Mouse (Mus musculus): ENCODE results near the gene Hus1.
A peak's percentile ranks its signal among the peaks of the same experiment; 100 is the strongest.

Hus1 gene

DNA sequence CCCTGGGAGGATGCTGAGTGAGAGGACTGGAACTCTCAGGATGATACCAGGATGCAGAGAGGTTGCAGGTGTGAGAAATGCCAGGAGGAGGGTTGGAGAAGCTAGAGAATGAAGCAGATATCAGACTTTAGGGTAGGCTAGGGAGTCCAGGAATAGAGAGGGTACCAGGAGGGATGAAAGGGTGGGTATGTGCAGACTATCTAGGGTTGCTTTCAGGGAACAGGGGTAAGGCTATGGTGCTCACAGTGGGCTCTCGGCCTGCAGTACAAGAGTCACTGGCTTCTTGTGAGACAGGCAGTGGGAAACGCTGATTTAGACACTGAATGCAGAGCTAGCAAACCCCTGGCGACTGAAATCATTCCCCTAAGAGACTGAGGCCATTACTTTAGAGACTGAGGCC, 37.8 kb downstream of the Hus1 start, which contains the start of gene Pkd1l1:
Pkd1l1 (minus strand) TSS at position 101 of the 400 bp plus-strand sequence.
- no peak for DNase-seq

DNA sequence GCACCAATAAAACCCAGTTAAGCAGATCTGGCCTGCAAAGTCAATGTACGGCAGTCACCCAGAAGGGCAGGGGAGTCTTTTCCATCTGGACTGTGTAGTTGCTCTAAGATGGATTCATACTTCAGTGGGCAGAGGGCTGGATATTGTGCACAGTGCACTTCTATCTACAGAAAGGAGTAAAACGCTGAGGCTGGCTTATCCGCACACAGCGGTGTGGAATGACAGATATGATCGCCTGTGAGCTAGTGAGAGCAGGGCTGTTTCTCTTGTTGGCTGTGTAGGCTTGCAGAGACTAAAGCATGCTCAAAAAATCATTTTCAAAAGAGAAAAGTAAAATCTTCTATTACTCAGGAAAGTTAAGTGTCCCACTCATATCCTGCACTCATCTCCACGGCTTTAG, 38.9 kb downstream of the Hus1 start:
- DNase-seq, result no peak

DNA sequence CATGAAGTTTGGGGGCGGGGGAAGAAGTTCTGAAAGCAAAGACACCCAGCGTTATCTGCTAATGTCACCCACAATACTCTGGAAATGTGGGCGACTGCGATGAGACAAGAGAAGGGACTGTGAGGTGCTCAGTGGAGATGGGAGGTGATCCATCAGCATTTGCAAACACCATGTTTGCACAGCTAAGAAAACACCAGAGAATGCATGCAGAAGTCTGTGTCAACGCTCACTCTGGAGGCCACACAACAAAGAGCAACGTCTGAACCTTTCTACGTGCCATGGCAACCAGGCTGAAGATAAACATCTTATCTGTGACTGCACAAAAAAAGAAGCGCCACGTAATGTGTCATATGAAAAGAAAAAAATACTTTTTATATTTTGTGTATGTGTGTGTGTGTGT, 40.5 kb downstream of the Hus1 start:
- no peak for DNase-seq

DNA sequence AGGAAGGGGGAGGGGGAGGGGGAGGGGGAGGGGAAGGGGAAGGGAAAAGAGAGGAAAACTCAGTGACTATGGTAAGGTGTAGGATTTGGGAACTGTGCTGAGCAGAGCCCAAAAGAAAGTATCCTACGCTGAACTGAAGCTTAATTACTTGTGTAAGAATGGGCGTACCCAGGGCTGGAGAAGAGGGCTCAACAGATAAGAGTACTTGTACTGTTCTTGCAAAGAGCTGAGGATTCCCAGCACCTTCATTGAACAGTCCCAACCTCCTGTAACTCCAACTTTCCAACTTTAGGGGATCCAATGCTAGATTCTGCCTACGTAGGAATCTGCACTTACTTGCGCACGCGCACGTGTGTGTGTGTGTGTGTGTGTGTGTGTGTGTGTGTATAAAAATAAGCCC, 42.9 kb downstream of the Hus1 start:
- DNase-seq, result no peak

DNA sequence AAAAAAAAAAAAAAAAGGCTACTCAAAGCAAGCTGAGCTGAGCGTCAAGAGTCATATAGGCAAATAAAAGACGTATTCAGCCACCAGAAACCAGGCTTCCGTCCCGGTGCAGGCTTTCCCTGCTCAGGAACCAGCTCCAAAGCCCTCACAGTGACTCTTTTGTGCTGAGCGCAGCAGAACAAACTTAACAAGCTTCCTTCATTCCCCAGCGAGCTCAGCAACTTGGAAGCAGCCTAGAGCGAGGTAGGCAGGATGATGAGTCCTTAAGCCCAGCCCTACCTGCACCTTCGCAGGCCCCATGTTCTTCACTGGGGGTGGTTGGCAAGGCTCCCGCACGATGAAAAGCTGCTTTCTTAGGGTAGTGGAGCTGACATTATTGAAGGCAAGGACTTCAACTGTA, 52.4 kb downstream of the Hus1 start:
- DNase-seq, result no peak

DNA sequence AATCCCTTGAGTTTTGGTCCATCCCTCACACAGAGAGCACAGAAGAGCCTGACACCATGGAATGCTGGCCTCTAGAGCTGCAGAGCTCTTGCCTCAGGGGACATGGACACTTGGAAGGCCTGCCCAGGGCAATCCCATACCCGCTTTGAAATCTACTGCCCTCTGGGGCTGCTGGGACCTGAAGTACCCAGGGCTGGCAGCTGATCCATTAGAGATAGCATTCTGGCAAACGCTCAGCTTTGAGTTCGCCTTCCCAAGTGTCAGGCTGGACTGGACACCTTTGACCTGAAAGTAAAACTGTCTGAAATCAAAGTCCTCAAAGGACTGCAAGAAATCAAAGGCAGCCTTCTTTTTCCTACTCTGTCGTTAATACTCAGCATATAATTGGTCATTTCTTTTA, 52.9 kb downstream of the Hus1 start:
- DNase-seq, result no peak

DNA sequence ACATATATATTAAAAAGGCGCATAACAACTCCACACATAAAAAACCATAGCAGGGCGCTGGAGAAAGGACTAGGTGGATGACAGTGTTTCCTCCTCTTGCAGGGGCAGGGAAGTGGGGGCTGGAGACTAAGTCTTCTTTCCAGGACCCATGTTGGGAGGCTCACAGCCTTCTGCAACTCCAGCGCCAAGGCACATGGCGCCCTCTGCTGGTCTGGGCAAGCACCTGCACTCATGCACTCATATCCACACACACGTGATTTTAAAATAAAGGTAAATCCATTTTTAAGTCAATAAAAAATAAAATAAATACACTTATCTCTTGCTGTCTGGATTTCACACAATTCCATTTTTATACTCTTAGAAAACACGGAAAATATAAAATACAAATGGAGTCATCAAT, 54.0 kb downstream of the Hus1 start:
- DNase-seq, result peak in 1 of 2 experiments; percentile 59

DNA sequence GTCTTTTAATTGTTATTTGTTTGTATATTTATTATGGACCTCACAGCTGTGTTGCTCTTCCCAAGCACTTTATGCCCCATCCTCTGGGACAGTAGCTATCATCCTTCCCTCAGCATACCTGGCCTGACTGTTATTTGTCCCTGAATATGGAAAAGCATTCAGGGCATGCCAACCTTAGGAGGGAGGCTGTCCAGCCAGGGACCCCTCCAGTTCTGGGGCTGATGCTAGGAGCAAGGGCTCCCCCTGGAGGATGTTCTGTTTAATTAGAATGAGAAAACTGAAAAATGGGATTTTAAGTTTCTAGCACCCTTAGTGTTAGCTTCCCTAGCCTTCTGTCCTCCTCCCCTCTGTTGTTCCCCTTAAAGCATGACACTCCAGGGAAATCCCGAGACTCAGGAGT, 55.3 kb downstream of the Hus1 start:
- DNase-seq, result peak; percentile 89 to 90

DNA sequence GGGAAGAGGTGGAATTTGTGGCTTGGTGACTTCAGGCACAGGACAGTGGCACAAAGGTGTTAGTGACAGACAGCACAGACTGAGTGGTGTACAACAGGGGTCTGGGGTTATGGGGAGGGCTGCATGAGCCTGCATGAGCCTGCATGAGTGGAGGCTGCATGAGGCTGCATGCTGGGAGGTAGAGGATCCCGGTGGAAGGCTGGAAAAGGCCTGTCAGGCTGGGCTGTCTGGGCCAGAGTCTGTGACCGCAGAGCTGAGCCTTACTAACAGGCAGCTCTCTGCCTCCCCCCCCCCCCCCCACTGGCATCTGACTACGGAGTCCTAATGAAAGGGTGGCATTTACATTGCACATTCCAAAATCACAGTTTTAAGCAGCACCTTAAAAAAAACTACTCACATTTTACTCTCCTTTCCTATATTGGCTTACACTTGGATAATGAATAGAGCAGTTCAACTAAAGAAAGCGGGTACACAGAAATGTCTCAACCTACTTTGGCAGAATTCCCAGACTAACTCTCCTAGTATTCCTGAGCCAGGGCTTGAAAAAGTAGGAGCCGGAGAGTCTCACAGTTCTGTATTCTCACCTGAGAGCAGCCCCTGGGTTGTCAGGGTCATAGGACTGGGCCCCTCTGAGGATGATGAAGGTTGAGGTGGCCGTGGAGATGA, 61.1 kb downstream of the Hus1 start:
- no peak for DNase-seq

DNA sequence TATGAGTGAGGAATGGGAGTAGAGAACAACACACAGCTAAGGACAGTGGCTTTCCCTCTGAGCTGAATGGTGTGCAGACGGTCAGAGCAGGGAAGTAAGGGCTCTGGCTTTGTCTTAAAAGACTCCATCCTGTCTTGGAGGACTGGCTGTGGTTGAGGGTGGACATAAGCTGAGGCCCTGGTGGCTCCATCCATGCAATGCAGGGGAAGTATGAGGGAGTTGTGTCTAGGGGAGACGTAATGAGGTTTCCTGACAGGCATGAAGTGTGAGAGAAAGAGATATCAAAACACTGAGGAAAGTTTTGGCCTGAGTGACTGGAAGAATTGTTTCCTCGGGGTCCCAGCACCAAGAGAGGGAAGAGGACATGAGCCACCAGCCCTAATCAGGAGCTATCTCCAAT, 62.1 kb downstream of the Hus1 start:
- no peak for DNase-seq

DNA sequence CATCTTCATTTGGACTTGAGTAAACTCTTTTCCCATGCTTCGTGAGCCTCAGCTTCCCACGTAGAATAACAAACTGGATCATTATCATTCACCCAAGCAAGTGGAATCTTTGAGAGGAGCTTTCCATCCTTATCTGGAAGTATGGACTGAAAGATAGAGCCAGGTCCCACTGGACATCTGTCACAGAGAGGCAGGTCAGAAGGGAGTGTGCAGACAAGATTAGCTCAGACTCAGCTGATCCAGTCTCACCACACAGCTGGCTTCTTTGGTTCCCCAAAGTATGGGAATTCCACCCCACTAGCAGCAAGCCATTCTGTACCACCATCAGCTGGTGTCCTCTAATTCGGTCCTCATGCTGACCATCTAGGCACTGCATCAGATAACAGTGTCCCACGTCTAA, 66.9 kb downstream of the Hus1 start:
- no peak for DNase-seq

All from cerebellum, postnatal 14 days (tissue).